Mouse (Mus musculus) liver, postnatal 0 days (tissue): ENCODE data around the gene Dnaaf5. TPM values are rescaled to one million over a fixed set of nuclear protein-coding genes. Genes with fewer than 3 reads are reported as not detected.

Experiments
- ATAC-seq: fragments of 200-750 bp; cut with Nextera tagmentation; 2 replicates; pipeline ENCODE4 v1.8.0; 2017; ENCODE audit warnings: mild to moderate bottlenecking, moderate library complexity
- DNase-seq: peaks from one replicate; pipeline ENCODE4 v3.0.0-alpha.2; 2016
- H3K27ac ChIP-seq: fragments of 300-500 bp; sonication (generic); 2 replicates; pipeline ENCODE4 v1.5.1; 2014; ENCODE audit warnings: antibody characterized with exemption, moderate library complexity, mild to moderate bottlenecking, low read depth
- H3K27me3 ChIP-seq: fragments of 300-500 bp; sonication (generic); 2 replicates; pipeline ENCODE4 v1.6.1; 2014; ENCODE audit warnings: low read length, control low read depth, mixed read lengths; ENCODE audit not compliant: insufficient read depth
- H3K36me3 ChIP-seq: fragments of 300-500 bp; sonication (generic); replicated peaks from 2 replicates; pipeline ENCODE4 v1.6.1; 2014; ENCODE audit warnings: mild to moderate bottlenecking, control low read depth, low read length, moderate library complexity, mixed read lengths; ENCODE audit not compliant: insufficient read depth
- H3K4me1 ChIP-seq: fragments of 300-500 bp; sonication (generic); 2 replicates; pipeline ENCODE4 v1.6.1; 2014; ENCODE audit warnings: antibody characterized with exemption, mild to moderate bottlenecking, control low read depth; ENCODE audit not compliant: insufficient read depth
- H3K4me2 ChIP-seq: fragments of 300-500 bp; sonication (generic); 2 replicates; pipeline ENCODE4 v1.6.1; 2014; ENCODE audit warnings: low read depth, mild to moderate bottlenecking, low read length, moderate library complexity, mixed read lengths
- H3K4me3 ChIP-seq: fragments of 300-500 bp; sonication (generic); 2 replicates; pipeline ENCODE4 v1.5.1; 2014; ENCODE audit warnings: low read depth, low read length
- H3K9ac ChIP-seq: fragments of 300-500 bp; sonication (generic); replicated peaks from 2 replicates; pipeline ENCODE4 v1.6.1; 2014; ENCODE audit warnings: mild to moderate bottlenecking, moderate library complexity
- H3K9me3 ChIP-seq: fragments of 300-500 bp; sonication (generic); 2 replicates; pipeline ENCODE4 v1.6.1; 2016; ENCODE audit warnings: mild to moderate bottlenecking, control low read depth, low read length, mixed read lengths
- CTCF ChIP-seq: sonication (generic); IDR thresholded peaks from 2 replicates; pipeline ENCODE4 v1.5.1; 2016; ENCODE audit warnings: antibody characterized with exemption, low read depth
- EP300 ChIP-seq: IDR thresholded peaks from 2 replicates; pipeline ENCODE4 v1.6.1; 2016; ENCODE audit warnings: antibody characterized with exemption, low read depth, mild to moderate bottlenecking
- WGBS: fragments of 180-500 bp; shearing (Covaris S2); extraction: QIAGEN DNeasy Blood & Tissue Kit; methylation state at CpG from one replicate; pipeline ENCODE4 v1.1.7; 2014; ENCODE audit not compliant: insufficient replicate concordance; 5-methylcytosine and 5-hydroxymethylcytosine counted together
- polyA plus RNA-seq: library from polyadenylated mRNA; unstranded; fragments of >200 nt; fragmentation: Nextera tagmentation; extraction: Ambion mirVana; gene quantifications from 2 replicates; pipeline ENCODE4 v1.2.1, GENCODE M21; 2015

The Dnaaf5 gene
- polyA plus RNA-seq, 1 experiment from 2014 or later, result 1.4 TPM

DNA sequence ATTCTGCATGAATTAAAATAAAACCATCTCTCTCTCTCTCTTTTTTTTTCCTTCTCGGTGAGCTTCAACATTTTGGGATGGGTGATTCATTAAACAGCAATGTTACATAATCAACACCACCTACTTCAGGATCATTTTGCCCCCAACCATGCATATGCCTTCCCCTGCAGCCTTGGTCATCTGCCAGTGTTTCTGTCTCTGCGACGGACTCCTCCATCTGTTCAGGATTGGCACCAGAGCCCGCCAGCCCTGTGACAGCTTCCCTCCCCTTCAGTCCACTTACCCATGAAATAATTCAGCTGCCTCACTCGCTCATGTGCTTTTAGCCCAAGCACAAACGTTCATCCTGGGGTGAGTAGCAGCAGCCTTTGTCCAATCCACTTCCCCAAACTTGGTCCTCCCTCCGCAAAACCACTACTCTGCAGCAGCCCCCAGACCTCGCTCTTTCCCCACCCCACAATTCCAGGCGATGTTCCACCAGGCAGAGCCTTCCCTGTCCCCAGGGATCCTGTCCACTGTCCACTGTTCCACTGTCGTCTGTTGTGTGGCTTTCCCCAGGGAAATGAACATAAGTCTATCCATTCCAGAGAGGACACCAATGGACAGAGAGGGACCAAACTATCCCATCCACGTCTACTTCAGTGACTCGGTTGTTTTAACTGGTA is 11.6 kb upstream of the Dnaaf5 start:
- H3K4me1 ChIP-seq, result no peaks in the 10 kb centered on the region
- H3K4me3 ChIP-seq, result no peak overlapping the region
- H3K27me3 ChIP-seq, result no peaks in the 10 kb centered on the region
- 71% methylated on average over 12 of the region's 12 CpGs for WGBS
- DNase-seq (no peak), ATAC-seq (no peak)
- no peak overlapping the region for H3K27ac ChIP-seq
- TF ChIP-seq CTCF (no peak), EP300 (no peak)
- no peaks in the 10 kb centered on the region for H3K9me3 ChIP-seq
- no peaks in the 10 kb centered on the region for H3K36me3 ChIP-seq
- H3K9ac ChIP-seq, result no peak overlapping the region
- no peak overlapping the region for H3K4me2 ChIP-seq

DNA sequence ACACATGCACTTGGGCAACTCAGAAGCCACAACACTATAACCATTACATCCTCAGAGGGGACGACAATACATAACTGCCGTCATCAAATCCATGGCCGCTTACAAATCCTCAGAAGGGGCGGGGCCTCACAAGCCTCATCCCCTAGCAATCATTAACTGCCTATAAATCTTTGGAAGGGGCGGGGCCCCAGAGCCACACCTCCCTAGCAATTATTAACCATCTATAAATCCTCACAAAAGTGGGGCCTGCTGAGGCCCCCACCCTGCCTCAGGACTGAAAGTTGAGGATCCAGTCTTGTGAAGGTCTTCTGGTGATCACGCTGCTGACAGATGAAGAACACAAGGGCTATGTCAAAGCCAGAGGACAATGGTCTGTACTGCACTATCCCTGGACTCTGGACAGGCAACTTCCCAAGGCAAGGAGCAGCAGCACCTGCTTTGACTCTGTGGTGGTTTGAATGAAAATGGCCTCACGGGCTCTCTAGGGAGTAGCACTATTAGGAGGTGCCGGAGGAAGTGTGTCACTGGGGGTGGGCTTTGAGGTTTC is 11.0 kb upstream of the Dnaaf5 start:
- no peak for DNase-seq
- H3K4me3 ChIP-seq, result no peak overlapping the region
- no peak for TF ChIP-seq EP300
- TF ChIP-seq CTCF, result no peak
- no peak for ATAC-seq
- H3K27ac ChIP-seq, result no peak overlapping the region
- H3K9ac ChIP-seq, result no peak overlapping the region
- H3K9me3 ChIP-seq, result no peaks in the 10 kb centered on the region
- no peaks in the 10 kb centered on the region for H3K27me3 ChIP-seq
- no peaks in the 10 kb centered on the region for H3K36me3 ChIP-seq
- 73% methylated on average over 8 of the region's 8 CpGs for WGBS
- H3K4me1 ChIP-seq, result no peaks in the 10 kb centered on the region
- no peak overlapping the region for H3K4me2 ChIP-seq

DNA sequence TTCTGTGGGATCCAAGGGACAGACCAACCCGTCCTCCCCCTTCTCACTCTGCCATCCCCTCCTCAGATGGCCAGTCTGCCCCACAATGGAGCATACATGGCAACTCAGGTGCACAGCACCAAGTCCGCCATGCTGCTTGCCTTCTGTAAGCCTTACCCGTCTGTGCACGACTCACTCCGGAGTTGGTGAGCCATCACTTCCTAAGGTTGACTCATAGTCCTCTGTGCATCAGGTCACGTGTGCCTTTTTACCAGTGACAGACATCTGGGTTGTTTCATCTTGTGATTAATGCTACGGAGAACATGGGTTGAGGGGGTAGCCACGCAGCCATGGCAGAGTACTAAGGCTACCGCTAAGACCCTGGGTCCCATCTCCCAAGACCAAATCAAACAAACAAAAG is 9.4 kb upstream of the Dnaaf5 start:
- 78% methylated on average over 9 of the region's 9 CpGs for WGBS
- TF ChIP-seq EP300 (no peak), CTCF (no peak)
- Histone ChIP-seq H3K36me3 (no peaks in the 10 kb centered on the region), H3K27me3 (no peaks in the 10 kb centered on the region), H3K4me2 (no peak overlapping the region), H3K9me3 (no peaks in the 10 kb centered on the region), H3K9ac (no peak overlapping the region), H3K4me1 (no peaks in the 10 kb centered on the region), H3K27ac (no peak overlapping the region), H3K4me3 (no peak overlapping the region)
- DNase-seq (no peak), ATAC-seq (no peak)

DNA sequence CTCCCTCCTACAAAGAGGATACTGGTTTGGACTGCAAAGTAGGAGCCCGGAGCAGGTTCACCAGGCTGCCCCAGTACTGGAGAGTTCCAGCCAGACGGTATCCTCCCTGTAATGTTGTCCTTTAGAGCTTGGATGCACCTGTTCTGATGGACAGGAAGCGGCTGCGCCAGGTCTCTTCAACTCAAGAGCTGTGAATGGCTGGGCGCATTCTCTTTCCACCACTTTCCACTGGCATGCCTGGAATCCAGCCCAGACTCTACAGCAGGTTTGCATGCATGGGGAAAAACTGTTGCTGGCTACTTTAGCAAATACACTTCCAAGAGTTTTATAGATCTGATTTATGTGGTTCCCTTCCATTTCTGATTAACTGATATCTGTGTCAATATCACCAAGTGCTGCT is 8.7 kb upstream of the Dnaaf5 start:
- H3K9me3 ChIP-seq, result no peaks in the 10 kb centered on the region
- ATAC-seq (no peak), DNase-seq (no peak)
- H3K4me2 ChIP-seq, result no peak overlapping the region
- H3K4me3 ChIP-seq, result no peak overlapping the region
- no peak overlapping the region for H3K27ac ChIP-seq
- no peaks in the 10 kb centered on the region for H3K4me1 ChIP-seq
- H3K9ac ChIP-seq, result no peak overlapping the region
- TF ChIP-seq EP300 (no peak), CTCF (no peak)
- no peaks in the 10 kb centered on the region for H3K36me3 ChIP-seq
- WGBS, result 66% methylated on average over 5 of the region's 5 CpGs
- no peaks in the 10 kb centered on the region for H3K27me3 ChIP-seq

DNA sequence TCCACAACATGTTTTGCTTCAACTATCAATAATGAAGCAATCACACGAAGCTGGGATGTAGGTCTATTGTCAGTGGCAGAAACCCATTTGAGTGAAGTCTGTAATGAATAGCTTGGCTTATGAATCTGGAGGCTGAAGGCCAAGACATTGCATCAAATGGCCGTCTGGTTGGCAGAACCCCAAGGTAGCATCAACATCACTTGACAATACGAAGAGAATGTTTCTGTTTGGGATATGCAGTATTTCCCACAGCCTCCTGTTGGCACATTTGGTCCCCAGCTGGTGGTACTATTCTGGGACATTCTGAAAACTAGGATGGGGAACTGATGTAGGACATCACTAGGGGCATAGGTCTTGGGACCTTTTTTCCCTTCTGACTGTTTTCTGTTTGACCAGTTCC is 6.1 kb upstream of the Dnaaf5 start:
- DNase-seq (no peak), ATAC-seq (no peak)
- Histone ChIP-seq H3K9me3 (no peaks in the 10 kb centered on the region), H3K27me3 (no peaks in the 10 kb centered on the region), H3K9ac (no peak overlapping the region), H3K4me1 (no peaks in the 10 kb centered on the region), H3K27ac (no peak overlapping the region), H3K4me2 (no peak overlapping the region), H3K36me3 (no peaks in the 10 kb centered on the region), H3K4me3 (no peak overlapping the region)
- no peak for TF ChIP-seq CTCF
- no peak for TF ChIP-seq EP300
- 75% methylated on average over 3 of the region's 3 CpGs for WGBS

DNA sequence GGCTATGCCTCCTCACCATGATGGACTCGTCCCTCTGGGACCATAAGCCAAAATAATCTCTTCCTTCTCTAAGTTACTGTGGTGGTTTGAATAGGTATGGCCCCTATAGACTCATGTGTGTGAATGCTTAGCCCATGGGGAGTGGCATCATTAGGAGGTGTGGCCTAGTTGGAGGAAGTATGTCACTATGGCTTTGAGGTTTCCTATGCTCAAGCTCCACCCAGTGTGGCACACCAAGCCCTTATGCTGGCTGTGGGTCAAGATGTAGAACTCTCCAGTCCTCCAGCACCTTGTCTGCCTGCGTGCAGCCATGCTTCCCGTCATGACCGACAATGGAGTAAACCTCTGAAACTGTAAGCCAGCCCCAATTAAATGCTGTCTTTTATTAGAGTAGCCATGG is 4.3 kb upstream of the Dnaaf5 start:
- no peaks in the 10 kb centered on the region for H3K27me3 ChIP-seq
- H3K4me1 ChIP-seq, result no peaks in the 10 kb centered on the region; the same call in 1 of the 2 replicates
- H3K9me3 ChIP-seq, result no peaks in the 10 kb centered on the region
- TF ChIP-seq EP300, result no peak
- TF ChIP-seq CTCF, result no peak
- no peak overlapping the region for H3K4me3 ChIP-seq
- no peak overlapping the region for H3K9ac ChIP-seq
- WGBS, result 84% methylated on average over 4 of the region's 4 CpGs
- H3K27ac ChIP-seq, result no peak overlapping the region
- ATAC-seq, result no peak
- no peak overlapping the region for H3K4me2 ChIP-seq
- no peak for DNase-seq
- no peaks in the 10 kb centered on the region for H3K36me3 ChIP-seq

DNA sequence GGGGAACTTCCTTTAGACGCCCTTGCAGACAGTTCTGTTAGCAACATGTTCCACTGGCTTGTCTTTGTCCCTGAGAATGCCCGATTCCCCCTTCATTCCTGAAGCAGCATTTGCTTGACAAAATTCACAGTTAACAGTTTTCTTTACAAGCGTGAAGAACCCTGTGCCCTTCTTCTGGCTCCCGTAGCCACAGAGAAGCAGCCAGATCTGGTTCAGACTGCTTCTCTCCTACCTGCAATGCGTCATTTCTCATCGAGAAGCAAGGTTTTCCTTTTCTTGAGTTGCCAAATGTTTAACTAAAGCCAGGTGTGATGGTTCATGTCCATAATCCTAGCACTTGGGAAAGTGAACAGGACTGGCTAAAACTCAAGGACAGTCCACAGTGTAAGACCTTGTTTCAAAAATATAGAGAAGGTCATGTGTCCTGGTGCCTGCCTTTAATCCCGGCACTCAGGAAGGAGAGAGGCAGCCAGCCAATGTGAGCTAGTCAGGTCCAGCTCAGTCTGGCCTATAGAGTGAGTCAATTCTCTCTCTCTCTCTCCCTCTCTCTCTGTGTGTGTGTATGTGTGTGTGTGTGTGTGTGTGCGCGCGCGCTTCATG is 3.4 kb upstream of the Dnaaf5 start:
- Histone ChIP-seq H3K27me3 (no peaks in the 10 kb centered on the region), H3K27ac (no peak overlapping the region), H3K4me1 (peaks cover 4% of the 10 kb centered on the region; the same call in 1 of the 2 replicates), H3K9me3 (no peaks in the 10 kb centered on the region), H3K4me3 (no peak overlapping the region), H3K9ac (no peak overlapping the region), H3K4me2 (no peak overlapping the region), H3K36me3 (no peaks in the 10 kb centered on the region)
- no peak for ATAC-seq
- TF ChIP-seq CTCF (no peak), EP300 (no peak)
- 79% methylated on average over 11 of the region's 11 CpGs for WGBS
- no peak for DNase-seq
